Mouse (Mus musculus): ENCODE data around the gene Rpl38.

Gene Rpl38

DNA sequence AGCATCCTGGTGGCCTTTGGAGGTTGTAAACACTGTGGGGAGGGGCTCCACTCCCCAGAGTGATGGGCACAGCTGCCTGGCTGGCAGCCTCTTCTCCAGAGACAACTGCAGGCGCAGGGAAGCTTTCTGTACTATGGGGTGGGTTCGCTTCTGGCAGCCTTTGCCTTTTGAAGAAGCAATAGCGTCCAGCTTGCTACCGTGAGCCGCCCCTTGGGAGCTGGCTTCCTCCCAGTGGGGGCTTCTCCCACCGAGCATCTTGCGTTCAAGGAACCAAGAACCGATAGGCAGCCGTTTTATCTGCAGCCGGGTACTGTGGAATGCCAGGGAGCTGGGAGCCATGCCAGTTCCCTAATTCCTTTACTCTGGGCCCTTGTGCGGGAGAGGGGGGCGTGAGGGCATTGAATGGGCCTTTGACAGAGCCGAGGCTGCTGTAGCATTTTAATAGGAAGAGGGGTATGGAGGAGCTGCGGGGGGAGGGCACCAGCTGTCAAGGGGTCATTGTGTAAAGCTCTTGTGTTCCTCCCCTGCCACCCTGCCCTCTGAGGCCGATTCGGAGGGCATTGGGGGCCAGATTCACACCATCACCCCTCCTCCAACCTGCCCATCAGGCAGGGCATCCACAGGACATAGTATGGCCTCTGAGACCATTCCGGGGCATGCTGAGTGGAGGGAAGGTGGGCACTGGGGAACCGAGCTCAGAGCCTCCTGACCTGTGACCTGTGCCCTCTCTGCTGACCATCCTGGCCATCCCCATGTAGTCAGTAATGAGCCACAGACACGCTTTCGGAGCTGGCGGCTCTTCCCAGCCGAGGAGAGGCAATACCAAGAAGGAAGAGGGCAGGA lies 36.0 kb downstream of the Rpl38 start:
- no peak for DNase-seq (ENCODE audit: low read depth)

GRCm38 (mm10) chr11:114706358-114706757 lies 38.0 kb downstream of the Rpl38 start:
- DNase-seq (ENCODE audit: low read depth) = no peak

DNA sequence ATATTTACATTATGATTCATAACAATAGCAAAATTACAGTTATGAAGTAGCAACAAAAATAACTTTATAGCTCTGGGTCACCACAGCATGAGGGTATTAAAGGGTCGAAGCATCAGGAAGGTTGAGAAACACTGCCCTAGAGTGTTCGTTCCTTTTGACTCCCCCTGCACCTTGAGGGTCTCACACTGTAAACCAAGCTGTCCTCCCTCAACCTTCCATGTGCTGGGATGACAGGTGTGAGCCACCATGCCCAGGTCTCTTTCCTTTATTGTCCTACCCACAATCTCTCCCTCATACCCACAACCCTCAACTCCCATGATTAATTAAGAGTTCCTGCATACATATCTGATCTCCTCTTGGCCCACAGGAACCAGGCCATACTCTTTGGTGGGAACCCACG lies 43.1 kb downstream of the Rpl38 start:
- DNase-seq (ENCODE audit: low read depth) = no peak

GRCm38 (mm10) chr11:114711861-114712260 lies 43.5 kb downstream of the Rpl38 start:
- DNase-seq (ENCODE audit: low read depth) = no peak

DNA sequence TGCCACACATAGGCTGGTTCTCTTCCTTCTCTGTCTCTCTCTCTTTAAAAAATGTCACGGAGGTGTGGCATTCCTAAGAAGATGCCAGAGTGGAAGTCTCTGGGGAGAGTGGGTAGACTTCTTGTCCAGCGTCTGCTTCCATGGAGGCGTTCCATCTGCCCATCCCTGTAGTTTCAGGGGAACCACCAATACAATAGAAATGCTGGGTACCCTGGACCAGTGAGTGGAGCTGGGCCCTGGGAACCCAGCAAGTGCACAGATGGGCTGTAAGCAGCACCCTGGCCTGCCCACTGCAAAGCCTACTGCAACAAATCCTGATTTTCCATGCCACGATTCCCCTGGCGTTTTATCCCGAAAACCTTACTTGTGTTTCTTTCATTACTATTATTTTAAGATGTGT lies 46.2 kb downstream of the Rpl38 start:
- DNase-seq (ENCODE audit: low read depth) = no peak

DNA sequence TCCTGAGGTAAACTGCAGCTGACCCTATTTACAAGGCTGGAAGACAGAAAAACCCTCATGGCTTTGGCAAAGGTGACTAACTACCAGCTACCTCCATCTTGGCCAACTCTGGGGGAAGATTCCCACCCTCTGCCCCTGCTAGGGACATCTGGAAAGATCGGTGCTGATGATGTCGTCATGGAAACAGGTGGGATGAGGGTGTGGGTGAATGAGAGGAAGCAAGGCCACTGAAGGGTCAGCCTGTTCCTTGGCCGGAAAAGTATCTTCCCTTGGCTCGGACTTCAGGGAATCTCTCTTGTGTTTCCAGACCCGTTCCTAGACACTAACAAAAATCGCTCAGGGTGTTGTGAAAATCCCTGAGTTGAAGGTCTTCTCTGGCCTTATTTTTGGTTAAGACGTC lies 47.2 kb downstream of the Rpl38 start:
- DNase-seq (ENCODE audit: low read depth) = no peak

DNA sequence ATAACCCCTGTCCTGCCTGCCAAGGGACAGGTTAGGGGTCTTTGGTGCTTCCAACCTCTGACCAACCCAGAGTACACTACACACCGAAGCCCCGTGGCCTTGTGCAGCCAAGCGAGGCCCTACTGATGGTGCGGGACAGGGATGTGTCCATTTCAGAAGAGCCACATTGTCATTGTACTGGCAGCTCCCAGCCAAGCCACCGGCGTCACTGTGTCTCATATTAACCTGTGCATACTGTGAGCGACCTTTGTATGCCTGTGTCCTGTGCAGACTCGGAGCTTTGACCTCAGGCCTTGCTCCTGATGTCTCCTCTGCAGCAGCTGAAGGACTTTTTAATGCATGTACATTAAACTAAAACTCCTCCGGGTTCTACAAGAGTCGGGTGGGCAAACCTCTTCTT lies 52.2 kb downstream of the Rpl38 start:
- no peak for DNase-seq (ENCODE audit: low read depth)
